Mouse (Mus musculus): ENCODE measurements at regions not wholly inside any gene's neighbourhood (a gene's known extent, or its start where the extent isn't known, plus 50 kb on each side); places are given as distances from the start of the nearest gene placed in this dataset.

DNA sequence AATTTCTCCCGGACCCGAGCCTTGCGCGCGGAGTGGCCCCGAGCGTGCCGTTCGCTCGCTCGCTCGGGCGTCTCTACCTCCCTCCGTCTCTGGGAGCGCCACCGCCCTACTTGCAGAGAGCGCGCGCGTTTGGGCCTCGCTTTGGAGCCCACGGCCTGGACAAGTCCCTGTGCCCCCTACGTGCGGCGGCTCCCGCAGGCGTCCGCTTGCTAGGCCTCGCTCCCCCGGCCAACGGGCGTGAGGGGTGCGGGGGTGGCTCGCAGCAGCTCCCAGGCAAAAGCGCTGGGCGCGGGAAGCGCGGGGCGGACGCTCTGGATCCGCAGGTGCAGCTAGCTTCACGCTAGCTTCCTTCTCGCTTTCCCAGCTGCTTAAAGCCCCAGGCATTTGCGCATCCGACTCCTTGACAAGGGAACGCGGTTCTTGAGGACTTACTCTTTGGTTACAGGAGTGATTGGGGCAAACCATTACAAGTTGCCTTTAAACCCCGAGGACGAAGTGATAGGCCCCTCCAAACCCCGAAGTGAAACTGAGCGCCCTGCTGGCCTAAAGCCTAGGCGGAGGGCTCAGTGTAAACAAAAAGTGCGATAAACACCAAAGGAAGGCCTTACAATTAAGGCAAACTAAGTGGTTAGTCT is 75.6 kb downstream of the Kcnrg start:
- Histone ChIP-seq H3K36me3 (ENCODE audit: control insufficient read depth, insufficient read depth, low read length) (no peaks in the 10 kb centered on the region), H3K27ac (replicated peaks) (peak overlapping the region; percentile 97), H3K9me3 (ENCODE audit: control insufficient read depth, low read length) (no peaks in the 10 kb centered on the region), H3K4me1 (replicated peaks; ENCODE audit: control insufficient read depth, insufficient read depth) (0 out of 2 replicates have a peak, but pooled peaks cover 2% of the 10 kb centered on the region), H3K4me2 (replicated peaks; ENCODE audit: low read depth) (peak overlapping the region; percentile 97), H3K27me3 (ENCODE audit: control insufficient read depth, insufficient read depth, low read length) (no peaks in the 10 kb centered on the region), H3K4me3 (ENCODE audit: low read depth, low read length) (peak overlapping the region; percentile 79), H3K9ac (ENCODE audit: low read length) (peak overlapping the region; percentile 81)
- TF ChIP-seq CTCF (IDR thresholded peaks at IDR 0.05; ENCODE audit: low read depth), result peak; percentile 40
- TF ChIP-seq EP300 (optimal IDR thresholded peaks at IDR 0.05), result no peak
- peak; percentile 74 for ATAC-seq (ENCODE audit: low FRiP score, low TSS enrichment)
- whole genome bisulfite sequencing, result under 1% methylated on average over 48 of the region's 54 CpGs
- peak; percentile 86 for DNase-seq (ENCODE audit: low spot score)

DNA sequence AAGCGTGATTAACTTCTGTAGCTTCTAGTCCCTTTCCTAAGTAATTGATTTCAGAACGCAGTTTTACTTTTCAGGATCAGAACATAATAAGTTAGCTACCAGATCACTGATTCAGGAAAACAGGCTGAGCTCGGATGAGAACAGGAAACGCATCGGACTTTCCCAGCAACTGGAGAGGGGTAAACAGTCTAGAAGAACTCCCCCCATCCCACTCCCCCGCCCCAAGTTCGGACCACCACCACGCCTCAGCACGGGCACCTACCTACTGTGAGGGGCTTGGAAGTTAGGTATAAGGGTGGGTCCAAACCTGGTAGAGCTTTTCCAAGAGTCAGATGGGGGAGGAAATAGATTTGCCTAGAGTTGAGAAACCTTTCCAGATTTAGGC is 76.1 kb downstream of the Kcnrg start:
- Histone ChIP-seq H3K36me3 (ENCODE audit: control insufficient read depth, insufficient read depth, low read length) (no peaks in the 10 kb centered on the region), H3K27ac (replicated peaks) (peak overlapping the region; percentile 97), H3K4me3 (ENCODE audit: low read depth, low read length) (peak overlapping the region; percentile 79), H3K27me3 (ENCODE audit: control insufficient read depth, insufficient read depth, low read length) (no peaks in the 10 kb centered on the region), H3K9me3 (ENCODE audit: control insufficient read depth, low read length) (no peaks in the 10 kb centered on the region), H3K4me1 (replicated peaks; ENCODE audit: control insufficient read depth, insufficient read depth) (0 out of 2 replicates have a peak, but pooled peaks cover 2% of the 10 kb centered on the region), H3K9ac (ENCODE audit: low read length) (peak overlapping the region; percentile 81), H3K4me2 (replicated peaks; ENCODE audit: low read depth) (peak overlapping the region; percentile 97)
- WGBS, result 17% methylated on average over 9 of the region's 9 CpGs
- TF ChIP-seq CTCF (IDR thresholded peaks at IDR 0.05; ENCODE audit: low read depth) (no peak), EP300 (optimal IDR thresholded peaks at IDR 0.05) (no peak)
- DNase-seq (ENCODE audit: low spot score) (peak; percentile 28), ATAC-seq (ENCODE audit: low FRiP score, low TSS enrichment) (no peak)

DNA sequence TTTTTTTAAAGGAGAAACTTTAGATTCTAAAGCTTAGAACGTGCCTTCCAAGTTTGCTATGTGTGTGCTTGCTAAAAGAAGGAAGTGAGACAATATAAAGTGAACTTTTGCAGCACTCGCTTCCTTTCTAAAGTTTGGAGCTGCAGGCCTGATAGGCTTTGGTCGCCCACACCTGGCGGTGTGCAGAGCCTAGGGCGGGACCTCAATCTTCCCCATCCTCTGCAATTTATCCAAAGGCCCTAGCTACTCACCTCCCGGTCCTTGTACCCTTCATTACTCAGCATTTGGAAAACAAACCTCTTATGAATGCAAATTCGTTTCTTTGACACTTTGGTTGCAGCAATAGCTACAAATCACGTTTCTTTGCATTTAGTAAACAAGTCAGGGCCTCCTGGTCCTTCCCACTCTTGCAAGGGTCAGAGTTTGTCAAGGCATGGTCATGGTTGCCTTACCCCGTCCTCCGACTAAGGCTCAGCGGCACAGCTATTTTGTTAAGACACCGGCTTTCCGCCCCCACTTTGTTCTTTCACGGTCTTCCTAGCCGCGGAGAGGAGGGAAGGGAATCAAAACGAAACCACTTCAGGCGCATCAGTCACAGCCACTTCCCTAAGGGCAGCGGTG is 76.6 kb downstream of the Kcnrg start:
- no peak overlapping the region for H3K9ac ChIP-seq (ENCODE audit: low read length)

DNA sequence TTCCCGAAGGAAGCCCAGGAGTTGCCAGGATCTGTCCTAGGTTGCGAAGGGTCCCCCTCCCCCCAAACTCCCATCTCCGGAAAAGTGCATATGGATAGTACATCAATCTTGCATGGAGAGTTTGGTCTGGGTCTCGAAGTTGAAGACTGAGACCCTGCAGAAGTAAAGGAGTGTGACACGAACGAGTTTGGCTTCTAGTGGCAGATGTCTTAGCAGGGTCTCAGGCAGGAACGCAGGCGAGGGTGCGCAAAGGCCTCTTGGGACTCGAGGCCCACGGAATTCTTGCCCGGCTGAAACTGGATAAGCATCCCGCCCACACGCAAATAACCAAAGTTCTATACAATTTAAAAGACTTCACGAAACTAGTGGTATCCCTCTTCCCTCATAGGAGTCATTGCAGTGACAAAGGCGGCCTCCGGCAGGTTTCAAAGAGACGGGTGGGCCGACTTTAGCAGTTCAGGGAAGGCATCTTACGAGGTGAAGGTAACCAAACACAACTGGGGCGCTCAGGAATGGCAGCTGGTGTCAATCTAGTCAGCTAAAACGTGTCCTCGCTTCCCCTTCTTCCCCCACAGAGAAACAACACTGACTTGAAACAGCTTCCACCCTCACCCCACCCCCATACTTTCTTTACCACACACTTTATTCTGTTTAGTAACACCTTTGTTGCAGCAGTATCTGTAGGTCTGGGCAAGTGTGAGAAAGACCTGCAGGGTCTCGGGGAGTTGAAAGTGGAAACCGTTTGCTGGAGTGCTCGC is 77.4 kb downstream of the Kcnrg start:
- WGBS, result 41% methylated on average over 26 of the region's 26 CpGs
- peaks cover 8% of the 10 kb centered on the region for H3K27me3 ChIP-seq (ENCODE audit: control insufficient read depth, insufficient read depth, low read length)
- TF ChIP-seq EP300 (optimal IDR thresholded peaks at IDR 0.05) (no peak), CTCF (IDR thresholded peaks at IDR 0.05; ENCODE audit: low read depth) (no peak)
- no peaks in the 10 kb centered on the region for H3K36me3 ChIP-seq (ENCODE audit: control insufficient read depth, insufficient read depth, low read length)
- peak overlapping the region; percentile 35 for H3K4me2 ChIP-seq (replicated peaks; ENCODE audit: low read depth)
- no peak overlapping the region for H3K9ac ChIP-seq (ENCODE audit: low read length)
- no peaks in the 10 kb centered on the region for H3K9me3 ChIP-seq (ENCODE audit: control insufficient read depth, low read length)
- H3K27ac ChIP-seq (replicated peaks), result no peak overlapping the region
- ATAC-seq (ENCODE audit: low FRiP score, low TSS enrichment), result no peak
- no peak for DNase-seq (ENCODE audit: low spot score)
- 0 out of 2 replicates have a peak, but pooled peaks cover 2% of the 10 kb centered on the region for H3K4me1 ChIP-seq (replicated peaks; ENCODE audit: control insufficient read depth, insufficient read depth)
- H3K4me3 ChIP-seq (ENCODE audit: low read depth, low read length), result peak overlapping the region; percentile 8

More for the DNA sequence above, 76.6 kb downstream of the Kcnrg start:
- 46% methylated on average over 19 of the region's 19 CpGs for WGBS
- TF ChIP-seq CTCF (IDR thresholded peaks at IDR 0.05; ENCODE audit: low read depth), result no peak
- TF ChIP-seq EP300 (optimal IDR thresholded peaks at IDR 0.05), result no peak
- H3K27me3 ChIP-seq (ENCODE audit: control insufficient read depth, insufficient read depth, low read length), result 0 out of 2 replicates have a peak, but pooled peaks cover 3% of the 10 kb centered on the region
- peak overlapping the region; percentile 14 for H3K27ac ChIP-seq (replicated peaks)
- H3K4me3 ChIP-seq (ENCODE audit: low read depth, low read length), result peak overlapping the region; percentile 8
- H3K4me1 ChIP-seq (replicated peaks; ENCODE audit: control insufficient read depth, insufficient read depth), result 0 out of 2 replicates have a peak, but pooled peaks cover 2% of the 10 kb centered on the region
- peak overlapping the region; percentile 97 for H3K4me2 ChIP-seq (replicated peaks; ENCODE audit: low read depth)
- ATAC-seq (ENCODE audit: low FRiP score, low TSS enrichment) (no peak), DNase-seq (ENCODE audit: low spot score) (no peak)
- H3K36me3 ChIP-seq (ENCODE audit: control insufficient read depth, insufficient read depth, low read length), result no peaks in the 10 kb centered on the region
- no peaks in the 10 kb centered on the region for H3K9me3 ChIP-seq (ENCODE audit: control insufficient read depth, low read length)

DNA sequence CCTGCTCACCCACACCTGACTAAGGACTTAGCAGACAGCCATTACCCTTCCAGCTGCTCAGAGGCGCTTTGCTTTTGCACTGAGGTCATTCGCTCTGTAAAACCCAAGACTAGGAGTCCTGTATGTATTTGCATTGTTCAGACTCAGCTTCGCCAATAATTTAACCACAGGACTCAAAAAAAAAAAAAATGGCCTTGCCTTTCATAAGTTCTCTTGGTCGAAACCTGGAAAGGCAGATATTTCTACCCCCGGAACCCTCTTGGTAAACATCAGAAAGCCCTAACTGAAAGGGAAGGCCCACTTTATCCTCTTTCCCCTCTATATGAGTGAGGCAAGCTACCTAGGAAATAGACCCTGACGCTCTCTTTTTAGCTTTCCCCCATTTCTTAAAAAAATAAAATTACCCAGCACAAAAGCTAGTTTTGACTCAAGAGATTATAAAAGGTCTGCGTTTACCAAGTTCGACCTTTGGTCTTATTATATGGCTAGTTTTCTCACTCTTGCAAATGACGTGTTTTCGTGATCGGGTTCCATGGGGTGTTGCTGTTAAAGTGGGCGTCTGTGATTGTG is 78.1 kb downstream of the Kcnrg start:
- no peak for ATAC-seq (ENCODE audit: low FRiP score, low TSS enrichment)
- TF ChIP-seq CTCF (IDR thresholded peaks at IDR 0.05; ENCODE audit: low read depth) (no peak), EP300 (optimal IDR thresholded peaks at IDR 0.05) (no peak)
- H3K27me3 ChIP-seq (ENCODE audit: control insufficient read depth, insufficient read depth, low read length), result peaks cover 12% of the 10 kb centered on the region
- H3K27ac ChIP-seq (replicated peaks), result no peak overlapping the region
- no peaks in the 10 kb centered on the region for H3K9me3 ChIP-seq (ENCODE audit: control insufficient read depth, low read length)
- H3K36me3 ChIP-seq (ENCODE audit: control insufficient read depth, insufficient read depth, low read length), result no peaks in the 10 kb centered on the region
- no peak overlapping the region for H3K4me3 ChIP-seq (ENCODE audit: low read depth, low read length)
- 62% methylated on average over 12 of the region's 12 CpGs for WGBS
- H3K4me1 ChIP-seq (replicated peaks; ENCODE audit: control insufficient read depth, insufficient read depth), result 0 out of 2 replicates have a peak, but pooled peaks cover 2% of the 10 kb centered on the region
- DNase-seq (ENCODE audit: low spot score), result no peak
- no peak overlapping the region for H3K4me2 ChIP-seq (replicated peaks; ENCODE audit: low read depth)
- H3K9ac ChIP-seq (ENCODE audit: low read length), result no peak overlapping the region

Data from stomach, postnatal 0 days (tissue).